Mouse (Mus musculus): Measurements from ENCODE around the gene St6gal1.

DNA sequence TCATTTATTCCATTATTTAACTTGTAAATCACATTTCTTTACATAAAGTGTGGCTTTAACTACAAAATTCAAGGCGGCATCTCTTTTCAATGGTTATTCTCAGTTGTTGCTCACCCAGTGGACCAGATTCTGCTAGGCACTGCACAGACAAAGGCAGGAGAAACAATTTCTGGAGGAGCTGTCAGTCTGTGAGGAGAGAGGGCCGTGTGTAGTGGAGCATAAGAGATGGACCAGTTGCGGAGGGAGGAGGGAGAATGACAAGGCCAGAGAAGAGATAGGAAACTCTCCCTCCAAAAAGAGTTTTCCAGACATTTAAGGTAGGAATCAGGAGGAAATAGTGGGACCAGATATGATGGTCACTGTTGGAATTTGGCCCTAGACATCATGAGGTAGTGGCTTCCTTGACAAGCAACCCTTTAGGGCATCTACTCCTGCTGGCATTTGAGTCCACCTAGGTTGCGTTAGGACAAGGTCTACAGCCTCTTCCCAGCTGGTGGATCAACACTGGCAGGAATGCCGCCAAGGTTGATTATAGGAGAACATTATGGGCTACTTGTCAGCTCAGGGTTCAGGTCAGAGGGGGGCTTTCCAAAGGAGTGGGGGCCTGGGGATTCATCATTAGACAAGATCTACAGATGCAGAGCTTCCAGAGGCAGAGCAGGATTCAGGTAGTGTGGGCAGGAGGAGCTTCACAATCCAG lies 19.3 kb downstream of the St6gal1 start:
- TF ChIP-seq CTCF (IDR thresholded peaks at IDR 0.05; ENCODE audit: control insufficient read depth, insufficient read depth, insufficient replicate concordance, low read depth, low read length) (no peak), POLR2A (IDR thresholded peaks at IDR 0.05; ENCODE audit: control insufficient read depth, low read depth, low read length) (no peak)
